Mouse (Mus musculus): ENCODE data around the gene Fam222b.

The Fam222b gene

GRCm38 (mm10) chr11:78164604-78164923, 70.1 kb downstream of the Fam222b start:
- no peak for DNase-seq (ENCODE audit: low spot score in 2 of 2)

- peak; percentile 86 to 90 for DNase-seq (ENCODE audit: low spot score in 2 of 2)
These were observed 70.7 kb downstream of the Fam222b start, which contains the start of gene Traf4 for GRCm38 (mm10) chr11:78164924-78165760. Gene Traf4 (minus strand): TSS chr11:78165589.

GRCm38 (mm10) chr11:78165761-78166109, 71.3 kb downstream of the Fam222b start:
- no peak for DNase-seq (ENCODE audit: low spot score in 2 of 2)

- no peak for DNase-seq (ENCODE audit: low spot score in 2 of 2)
These were observed 71.7 kb downstream of the Fam222b start for GRCm38 (mm10) chr11:78166161-78166560.

- DNase-seq (ENCODE audit: low spot score in 2 of 2) = no peak
These were observed 72.2 kb downstream of the Fam222b start for GRCm38 (mm10) chr11:78166640-78167039.

GRCm38 (mm10) chr11:78167257-78167959, 72.9 kb downstream of the Fam222b start:
- DNase-seq (ENCODE audit: low spot score in 2 of 2) = no peak

GRCm38 (mm10) chr11:78168541-78169468, 74.3 kb downstream of the Fam222b start:
- DNase-seq (ENCODE audit: low spot score in 2 of 2) = peak in 1 of 2 experiments; percentile 75

- no peak for DNase-seq (ENCODE audit: low spot score in 2 of 2)
These were observed 75.8 kb downstream of the Fam222b start for GRCm38 (mm10) chr11:78170306-78170705.

- DNase-seq (ENCODE audit: low spot score in 2 of 2) = no peak
These were observed 76.9 kb downstream of the Fam222b start for GRCm38 (mm10) chr11:78171328-78171727.

GRCm38 (mm10) chr11:78172034-78172747, 77.7 kb downstream of the Fam222b start:
- DNase-seq (ENCODE audit: low spot score in 2 of 2) = peak; percentile 30 to 60

- peak; percentile 17 to 32 for DNase-seq (ENCODE audit: low spot score in 2 of 2)
These were observed 78.4 kb downstream of the Fam222b start for GRCm38 (mm10) chr11:78172748-78173383.

- peak in 1 of 2 experiments; percentile 12 for DNase-seq (ENCODE audit: low spot score in 2 of 2)
These were observed 80.0 kb downstream of the Fam222b start for GRCm38 (mm10) chr11:78174506-78174905.

GRCm38 (mm10) chr11:78175771-78176401, 81.4 kb downstream of the Fam222b start:
- no peak for DNase-seq (ENCODE audit: low spot score in 2 of 2)

GRCm38 (mm10) chr11:78176402-78176862, 82.0 kb downstream of the Fam222b start, which contains the start of the genes Nek8 and Tlcd1:
Gene Nek8 (minus strand): TSS chr11:78176675.
Gene Tlcd1 (plus strand): TSS chr11:78176711.
- peak; percentile 95 to 97 for DNase-seq (ENCODE audit: low spot score in 2 of 2)

- peak in 1 of 2 experiments; percentile 47 for DNase-seq (ENCODE audit: low spot score in 2 of 2)
These were observed 82.5 kb downstream of the Fam222b start for GRCm38 (mm10) chr11:78176905-78177331.

- peak in 1 of 2 experiments; percentile 76 for DNase-seq (ENCODE audit: low spot score in 2 of 2)
These were observed 83.0 kb downstream of the Fam222b start for GRCm38 (mm10) chr11:78177437-78177836.

GRCm38 (mm10) chr11:78177903-78178858, 83.7 kb downstream of the Fam222b start:
- peak; percentile 94 to 97 for DNase-seq (ENCODE audit: low spot score in 2 of 2)

GRCm38 (mm10) chr11:78178859-78179437, 84.5 kb downstream of the Fam222b start:
- DNase-seq (ENCODE audit: low spot score in 2 of 2) = peak; percentile 63 to 71
